Mouse (Mus musculus) small intestine, adult 2 months (tissue): ENCODE data around the gene Fasl. TPM values are rescaled to one million over a fixed set of nuclear protein-coding genes. Genes with fewer than 3 reads are reported as not detected.
A peak's percentile ranks its signal among the peaks of the same experiment; 100 is the strongest.

Experiments
- H3K27ac ChIP-seq: fragments of 200-500 bp; 2 replicates; pipeline ENCODE4 v1.5.1; 2012; ENCODE audit warnings: low read depth, low read length, control low read depth, inconsistent platforms; ENCODE audit not compliant: insufficient read depth
- H3K27me3 ChIP-seq: fragments of 200-500 bp; 2 replicates; pipeline ENCODE4 v1.6.1; 2012; ENCODE audit warnings: mild to moderate bottlenecking, moderate library complexity, low read length, inconsistent platforms; ENCODE audit not compliant: control insufficient read depth, insufficient read depth
- H3K36me3 ChIP-seq: fragments of 200-500 bp; 2 replicates; pipeline ENCODE4 v1.6.1; 2012; ENCODE audit warnings: mild to moderate bottlenecking, low read length, control low read depth, inconsistent platforms; ENCODE audit not compliant: control insufficient read depth, insufficient read depth
- H3K4me1 ChIP-seq: fragments of 200-500 bp; 2 replicates; pipeline ENCODE4 v1.6.1; 2012; ENCODE audit warnings: low read length, inconsistent platforms, mixed read lengths; ENCODE audit not compliant: control insufficient read depth, insufficient read depth, insufficient read length
- H3K4me3 ChIP-seq: fragments of 200-500 bp; 2 replicates; pipeline ENCODE4 v1.5.1; 2012; ENCODE audit warnings: low read depth, mild to moderate bottlenecking, control low read depth, inconsistent platforms, low read length, moderate library complexity
- CTCF ChIP-seq: fragments of 200-500 bp; IDR thresholded peaks from 2 replicates; pipeline ENCODE4 v1.5.1; 2012; ENCODE audit warnings: low read depth, mild to moderate bottlenecking, control low read depth, inconsistent platforms, low read length, moderate library complexity, mixed read lengths; ENCODE audit not compliant: insufficient replicate concordance, insufficient read length; ENCODE audit errors: extremely low read depth
- POLR2A ChIP-seq: fragments of 200-500 bp; IDR thresholded peaks from 2 replicates; pipeline ENCODE4 v1.6.1; 2012; ENCODE audit warnings: low read depth, mild to moderate bottlenecking, control low read depth, inconsistent platforms, low read length, moderate library complexity
- WGBS: fragments of 180-500 bp; shearing (Covaris S2); methylation state at CpG from one replicate; pipeline ENCODE4 v1.1.7; 2018; 5-methylcytosine and 5-hydroxymethylcytosine counted together
- polyA plus RNA-seq: library from polyadenylated mRNA; depleted of rRNA; stranded (reverse); fragments of >200 nt; gene quantifications from 2 replicates; pipeline ENCODE4 v1.2.3, GENCODE M21; 2012; rRNA removed

The Fasl gene
- 0.22 and 0.33 TPM in 2 replicates for polyA plus RNA-seq

- H3K4me3 ChIP-seq, result peak within 1 kb of the TSS; percentile 28
- TF ChIP-seq CTCF (no peak), POLR2A (no peak)
- 80% methylated on average over 9 of the region's 9 CpGs for WGBS
Observed at GRCm38 (mm10) chr1:161788339-161788738, at the start of gene Fasl. Gene Fasl, minus strand, starts transcription at chr1:161788495.

GRCm38 (mm10) chr1:161826677-161827076 is 38.4 kb upstream of the Fasl start:
- Histone ChIP-seq H3K4me3 (no peak overlapping the region), H3K36me3 (peaks cover 18% of the 10 kb centered on the region), H3K27me3 (no peaks in the 10 kb centered on the region), H3K27ac (no peak overlapping the region), H3K4me1 (no peaks in the 10 kb centered on the region)
- WGBS, result 97% methylated on average over 2 of the region's 2 CpGs
- TF ChIP-seq POLR2A (no peak), CTCF (no peak)

More at GRCm38 (mm10) chr1:161788339-161788738, at the start of gene Fasl:
- Histone ChIP-seq H3K4me1 (no peaks in the 10 kb centered on the region), H3K27ac (peak within 1 kb of the TSS; percentile 6; the same call in 1 of the 2 replicates), H3K27me3 (no peaks in the 10 kb centered on the region), H3K36me3 (no peaks in the 10 kb centered on the region)

GRCm38 (mm10) chr1:161809428-161809827 is 21.1 kb upstream of the Fasl start:
- no peak for TF ChIP-seq CTCF
- TF ChIP-seq POLR2A, result no peak
- Histone ChIP-seq H3K4me3 (no peak overlapping the region), H3K4me1 (0 out of 2 replicates have a peak, but pooled peaks cover 3% of the 10 kb centered on the region), H3K27me3 (no peaks in the 10 kb centered on the region), H3K27ac (peak overlapping the region; percentile 46), H3K36me3 (no peaks in the 10 kb centered on the region)
- 76% methylated on average over 5 of the region's 5 CpGs for WGBS

- WGBS, result 12% methylated on average over 6 of the region's 6 CpGs
- peak overlapping the region; percentile 46 for H3K27ac ChIP-seq
- H3K4me1 ChIP-seq, result 0 out of 2 replicates have a peak, but pooled peaks cover 3% of the 10 kb centered on the region
- no peaks in the 10 kb centered on the region for H3K36me3 ChIP-seq
- H3K27me3 ChIP-seq, result no peaks in the 10 kb centered on the region
- no peak overlapping the region for H3K4me3 ChIP-seq
- TF ChIP-seq POLR2A (no peak), CTCF (no peak)
Observed at GRCm38 (mm10) chr1:161808980-161809379, 20.7 kb upstream of the Fasl start.

- 77% methylated on average over 8 of the region's 8 CpGs for WGBS
- Histone ChIP-seq H3K27ac (peak overlapping the region; percentile 31; the same call in 1 of the 2 replicates), H3K36me3 (no peaks in the 10 kb centered on the region), H3K27me3 (no peaks in the 10 kb centered on the region), H3K4me1 (0 out of 2 replicates have a peak, but pooled peaks cover 3% of the 10 kb centered on the region), H3K4me3 (no peak overlapping the region)
- no peak for TF ChIP-seq POLR2A
Observed at GRCm38 (mm10) chr1:161804541-161804971, 16.3 kb upstream of the Fasl start.

- H3K4me1 ChIP-seq, result no peaks in the 10 kb centered on the region
- no peak for TF ChIP-seq POLR2A
- TF ChIP-seq CTCF, result no peak
- WGBS, result 71% methylated on average over 2 of the region's 2 CpGs
- H3K4me3 ChIP-seq, result no peak overlapping the region
- H3K27ac ChIP-seq, result no peak overlapping the region
- H3K36me3 ChIP-seq, result no peaks in the 10 kb centered on the region
- no peaks in the 10 kb centered on the region for H3K27me3 ChIP-seq
Observed at GRCm38 (mm10) chr1:161801321-161801720, 13.0 kb upstream of the Fasl start.

- H3K36me3 ChIP-seq, result no peaks in the 10 kb centered on the region
- no peaks in the 10 kb centered on the region for H3K27me3 ChIP-seq
- no peak overlapping the region for H3K27ac ChIP-seq
- TF ChIP-seq CTCF (no peak), POLR2A (no peak)
- H3K4me1 ChIP-seq, result no peaks in the 10 kb centered on the region
- no peak overlapping the region for H3K4me3 ChIP-seq
Observed at GRCm38 (mm10) chr1:161800256-161800655, 12.0 kb upstream of the Fasl start.

- H3K27ac ChIP-seq, result no peak overlapping the region
Observed at GRCm38 (mm10) chr1:161799791-161800190, 11.5 kb upstream of the Fasl start.

More at GRCm38 (mm10) chr1:161799791-161800190, 11.5 kb upstream of the Fasl start:
- Histone ChIP-seq H3K27me3 (no peaks in the 10 kb centered on the region), H3K4me1 (no peaks in the 10 kb centered on the region), H3K4me3 (no peak overlapping the region), H3K36me3 (no peaks in the 10 kb centered on the region)
- no peak for TF ChIP-seq POLR2A
- no peak for TF ChIP-seq CTCF
